Mouse (Mus musculus) MEL-GATA-1-ER (cell line): ENCODE measurements around the gene Lbx1.

Experiments
- DNase-seq: peaks from one replicate; pipeline ENCODE4 v3.0.0-alpha.2; 2012; ENCODE audit warnings: low read depth; ENCODE audit errors: extremely low read depth

The Lbx1 gene

GRCm38 (mm10) chr19:45235766-45236362 is at the start of gene Lbx1:
Lbx1 (minus strand) TSS chr19:45235812.
- no peak for DNase-seq

GRCm38 (mm10) chr19:45283302-45283701 is 47.7 kb upstream of the Lbx1 start:
- peak; percentile 43 for DNase-seq

- DNase-seq = no peak
These were observed 40.6 kb upstream of the Lbx1 start for GRCm38 (mm10) chr19:45276196-45276595.

GRCm38 (mm10) chr19:45271986-45272385 is 36.4 kb upstream of the Lbx1 start:
- DNase-seq = no peak

GRCm38 (mm10) chr19:45262995-45263394 is 27.4 kb upstream of the Lbx1 start:
- no peak for DNase-seq

GRCm38 (mm10) chr19:45257414-45258326 is 22.1 kb upstream of the Lbx1 start:
- no peak for DNase-seq

GRCm38 (mm10) chr19:45254806-45255205 is 19.2 kb upstream of the Lbx1 start:
- no peak for DNase-seq

GRCm38 (mm10) chr19:45252436-45252835 is 16.8 kb upstream of the Lbx1 start:
- no peak for DNase-seq

- no peak for DNase-seq
These were observed 13.1 kb upstream of the Lbx1 start for GRCm38 (mm10) chr19:45248691-45249090.

- DNase-seq = no peak
These were observed 8.5 kb upstream of the Lbx1 start for GRCm38 (mm10) chr19:45243918-45244700.

- DNase-seq = no peak
These were observed 7.6 kb upstream of the Lbx1 start for GRCm38 (mm10) chr19:45243264-45243602.

GRCm38 (mm10) chr19:45242348-45243263 is 7.0 kb upstream of the Lbx1 start:
- DNase-seq = no peak

- no peak for DNase-seq
These were observed 6.4 kb upstream of the Lbx1 start for GRCm38 (mm10) chr19:45242017-45242347.

GRCm38 (mm10) chr19:45240026-45240425 is 4.4 kb upstream of the Lbx1 start:
- no peak for DNase-seq

GRCm38 (mm10) chr19:45239191-45239590 is 3.6 kb upstream of the Lbx1 start:
- DNase-seq = no peak

- no peak for DNase-seq
These were observed 2.1 kb upstream of the Lbx1 start for GRCm38 (mm10) chr19:45237665-45238209.

- DNase-seq = no peak
These were observed 1.5 kb upstream of the Lbx1 start for GRCm38 (mm10) chr19:45237099-45237498.

- no peak for DNase-seq
These were observed 841 bp upstream of the Lbx1 start for GRCm38 (mm10) chr19:45236363-45236942.

GRCm38 (mm10) chr19:45235331-45235741 is 276 bp downstream of the Lbx1 start:
- no peak for DNase-seq

GRCm38 (mm10) chr19:45234771-45235231 is 811 bp downstream of the Lbx1 start:
- DNase-seq = no peak
